21 mouse cellular contexts compared by ENCODE assay signal in genomic region chr5:22224515-22224914, GRCm38 (mm10).
A peak's percentile ranks its signal among the peaks of the same experiment; 100 is the strongest.
DNase-seq lines count a peak whose midpoint lies in the region; ATAC-seq and TF ChIP-seq lines count a peak whose summit lies in the region.
"Had no signal": no experiment of that assay in that cellular context is flagged by ENCODE, and none has a peak within 500 bp of the region (broad histone marks: within the 10 kb centered on the region; RNA-seq: fewer than 3 reads in every experiment).

No protein-coding gene starts in this region.

- TF ChIP-seq EP300 in heart, postnatal 0 days (IDR thresholded peaks at IDR 0.05; ENCODE audit: low read depth): no peak

- ATAC-seq in heart, postnatal 0 days (ENCODE audit: insufficient read depth, low read depth): 0 out of 2 replicates have a peak, but pooled peaks have one; percentile 27
- no peak for ATAC-seq in megakaryocyte, adult 5-6 weeks (ENCODE audit: poor library complexity, severe bottlenecking)
- ATAC-seq: forebrain, embryonic 16.5 days; hindbrain, postnatal 0 days; intestine, embryonic 16.5 days; midbrain, embryonic 13.5 days had no signal

- H3K36me3 ChIP-seq in heart, postnatal 0 days (replicated peaks; ENCODE audit: control insufficient read depth, insufficient read depth, low read length): no peaks in the 10 kb centered on the region
- H3K36me3 ChIP-seq in megakaryocyte, embryonic 14.5 days (replicated peaks; ENCODE audit: low read length): no peaks in the 10 kb centered on the region
- H3K36me3 ChIP-seq: forebrain, embryonic 10.5 days; liver, embryonic 15.5 days; midbrain, embryonic 13.5 days had no signal

- no peaks in the 10 kb centered on the region for H3K4me1 ChIP-seq in heart, postnatal 0 days (ENCODE audit: control insufficient read depth, insufficient read depth)
- H3K4me1 ChIP-seq in megakaryocyte, embryonic 14.5 days: peaks cover 21% of the 10 kb centered on the region
- H3K4me1 ChIP-seq: forebrain, embryonic 10.5 days; liver, embryonic 15.5 days had no signal

- TF ChIP-seq CTCF in heart, postnatal 0 days (IDR thresholded peaks at IDR 0.05; ENCODE audit: low read depth): no peak

- no peak overlapping the region for H3K27ac ChIP-seq in heart, postnatal 0 days (ENCODE audit: low read depth)
- H3K27ac ChIP-seq: forebrain, embryonic 10.5 days; hindbrain, postnatal 0 days; liver, embryonic 15.5 days; midbrain, embryonic 13.5 days; stomach, postnatal 0 days had no signal

- no peak overlapping the region for H3K4me2 ChIP-seq in heart, postnatal 0 days (ENCODE audit: low read depth, low read length)
- H3K4me2 ChIP-seq: liver, embryonic 15.5 days; midbrain, embryonic 13.5 days had no signal

- 45% methylated on average over 4 of the region's 4 CpGs for WGBS in heart, postnatal 0 days

- H3K9me3 ChIP-seq in heart, postnatal 0 days (replicated peaks; ENCODE audit: control insufficient read depth, low read length): no peaks in the 10 kb centered on the region
- H3K9me3 ChIP-seq in megakaryocyte, embryonic 14.5 days: peaks cover 7% of the 10 kb centered on the region
- H3K9me3 ChIP-seq: liver, embryonic 15.5 days; midbrain, embryonic 13.5 days had no signal

- no peak overlapping the region for H3K4me3 ChIP-seq in heart, postnatal 0 days (ENCODE audit: low read depth, low read length)
- peak overlapping the region; percentile 47 for H3K4me3 ChIP-seq in megakaryocyte, embryonic 14.5 days (replicated peaks)
- H3K4me3 ChIP-seq: forebrain, embryonic 10.5 days; liver, embryonic 15.5 days; midbrain, embryonic 13.5 days had no signal

- H3K27me3 ChIP-seq in heart, postnatal 0 days (ENCODE audit: control insufficient read depth, insufficient read depth, low read length): no peaks in the 10 kb centered on the region
- H3K27me3 ChIP-seq in megakaryocyte, embryonic 14.5 days (replicated peaks): no peaks in the 10 kb centered on the region
- H3K27me3 ChIP-seq: liver, embryonic 15.5 days; midbrain, embryonic 13.5 days had no signal

- intact Hi-C loops in heart, postnatal 25 days (cut with DNase I): no loop called here
- intact Hi-C loops in left cerebral cortex, postnatal 36 days (cut with DNase I): no loop called here

- peak; percentile 5 for DNase-seq in heart, postnatal 0 days (ENCODE audit: low spot score)
- DNase-seq in heart, postnatal 25 days (ENCODE audit: low spot score): no peak
- peak; percentile 9 for DNase-seq in fibroblast of lung, adult 2 months (ENCODE audit: low read depth)
- DNase-seq in urinary bladder, postnatal 4 days (ENCODE audit: low spot score in 2 of 2): no peak
- DNase-seq in left cerebral cortex, postnatal 36 days (ENCODE audit: low spot score in 2 of 2): no peak
- DNase-seq: adrenal gland, postnatal 36 days; gastrocnemius, postnatal 10 days; heart, adult 11 months; heart, postnatal 10 days; right cerebral cortex, postnatal 14 days; thymus, adult 2 months; thymus, postnatal 4 days had no signal

- no peak overlapping the region for H3K9ac ChIP-seq in heart, postnatal 0 days (replicated peaks; ENCODE audit: low read depth, low read length)
- H3K9ac ChIP-seq: liver, embryonic 15.5 days; midbrain, embryonic 13.5 days had no signal

Comparison
In these comparisons a context has a peak if more than half of its experiments do, and no peak if none do; other contexts are left out.
1. DNase-seq: peak in heart, postnatal 0 days (single experiment) and fibroblast of lung, adult 2 months (single experiment); none in heart, postnatal 25 days (single experiment), urinary bladder, postnatal 4 days (0 of 2) and left cerebral cortex, postnatal 36 days (0 of 2).